Mouse (Mus musculus) left cerebral cortex, postnatal 25 days (tissue): Measurements from ENCODE around the gene Arl15. TPM values are rescaled to one million over a fixed set of nuclear protein-coding genes. Genes with fewer than 3 reads are reported as not detected.
A peak's percentile ranks its signal among the peaks of the same experiment; 100 is the strongest.

Experiments
- DNase-seq, 2 experiments: peaks; one replicate each; pipeline ENCODE4 v3.0.0; 2022; ENCODE audit warnings: low spot score in 2 of 2, mixed read lengths in 1 of 2
- intact Hi-C: fragments of 180-260 bp; cut with DNase I; formaldehyde crosslinking; loops from one replicate; pipeline ENCODE4 v1.15.1; 2025
- total RNA-seq, 2 experiments: library from RNA; stranded (reverse); gene quantifications; 2 replicates each; pipeline ENCODE4 v1.2.3; 2021

Gene Arl15
- total RNA-seq, 2 experiments from 2014 or later, result 33.7 to 40.8 TPM

GRCm38 (mm10) chr13:113797378-113797777 is 3.1 kb downstream of the Arl15 start:
- intact Hi-C loops, result no loop called here
- no peak for DNase-seq

GRCm38 (mm10) chr13:113799361-113799760 is 5.1 kb downstream of the Arl15 start:
- intact Hi-C loops, result no loop called here
- DNase-seq, result no peak

- intact Hi-C loops, result no loop called here
- no peak for DNase-seq
Observed at GRCm38 (mm10) chr13:113800246-113800645, 5.9 kb downstream of the Arl15 start.

GRCm38 (mm10) chr13:113802571-113802970 is 8.3 kb downstream of the Arl15 start:
- intact Hi-C loops, result no loop called here
- no peak for DNase-seq

GRCm38 (mm10) chr13:113811141-113811540 is 16.8 kb downstream of the Arl15 start:
- DNase-seq, result no peak
- intact Hi-C loops, result no loop called here

GRCm38 (mm10) chr13:113811910-113812592 is 17.7 kb downstream of the Arl15 start:
- no peak for DNase-seq
- intact Hi-C loops, result no loop called here

DNA sequence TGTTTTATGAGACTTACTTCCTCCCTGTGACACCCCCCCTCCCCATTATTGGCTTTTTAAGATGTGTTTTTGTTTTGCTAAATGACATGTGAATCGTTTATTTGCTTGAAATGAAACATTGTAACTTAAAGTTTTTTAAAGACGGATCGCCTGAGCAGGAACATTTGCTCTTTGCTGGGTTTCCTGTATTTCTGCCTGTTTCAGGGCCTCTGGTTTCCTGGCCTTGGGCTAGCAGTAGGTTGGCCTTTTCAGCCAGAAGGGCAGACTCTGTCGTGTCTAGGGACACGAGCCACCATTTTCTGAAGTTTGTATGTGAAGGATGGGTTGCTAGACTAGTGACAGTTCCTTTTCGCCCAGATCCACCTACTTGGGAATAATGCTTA is 18.3 kb downstream of the Arl15 start:
- intact Hi-C loops, result no loop called here
- DNase-seq, result no peak

- DNase-seq, result no peak
Observed at GRCm38 (mm10) chr13:113814121-113814520, 19.8 kb downstream of the Arl15 start.

DNA sequence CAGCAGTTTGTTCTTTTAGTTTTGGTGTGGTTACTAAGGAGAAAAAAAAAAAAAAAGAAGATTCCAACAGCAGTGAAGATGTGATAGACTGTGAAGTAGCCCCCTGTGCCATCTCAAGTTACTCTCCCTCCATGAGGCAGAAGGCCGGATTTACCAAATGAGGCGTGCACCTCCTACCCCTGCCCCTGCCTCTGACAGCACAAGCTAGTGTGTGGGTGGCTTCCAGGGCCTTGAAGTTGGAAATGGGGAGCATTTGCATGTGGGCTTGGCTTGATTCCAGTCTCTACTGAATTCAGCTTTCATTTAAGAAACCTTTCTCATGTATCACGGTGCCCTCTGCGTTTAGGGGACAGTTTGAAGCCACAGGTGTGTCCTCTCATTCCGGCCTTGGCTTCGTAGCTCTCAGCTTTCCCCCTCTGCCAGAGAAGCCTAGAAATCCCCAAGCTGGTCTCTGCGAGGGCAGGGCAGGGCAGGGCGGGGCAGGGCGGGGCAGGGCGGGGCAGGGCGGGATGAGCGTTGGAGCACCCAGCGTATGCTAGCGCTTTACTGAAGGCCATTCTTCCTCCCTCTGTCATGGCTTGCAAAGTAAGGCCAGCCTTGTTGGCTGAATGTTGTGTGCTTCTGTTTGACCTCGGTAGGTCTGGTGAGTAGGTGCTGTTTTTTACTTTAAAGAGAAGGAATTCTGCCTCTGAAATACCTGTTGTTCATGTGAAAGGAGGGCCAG is 21.6 kb downstream of the Arl15 start:
- peak; percentile 32 to 72 for DNase-seq
- intact Hi-C loops, result no loop called here

More at GRCm38 (mm10) chr13:113814121-113814520, 19.8 kb downstream of the Arl15 start:
- intact Hi-C loops, result no loop called here

DNA sequence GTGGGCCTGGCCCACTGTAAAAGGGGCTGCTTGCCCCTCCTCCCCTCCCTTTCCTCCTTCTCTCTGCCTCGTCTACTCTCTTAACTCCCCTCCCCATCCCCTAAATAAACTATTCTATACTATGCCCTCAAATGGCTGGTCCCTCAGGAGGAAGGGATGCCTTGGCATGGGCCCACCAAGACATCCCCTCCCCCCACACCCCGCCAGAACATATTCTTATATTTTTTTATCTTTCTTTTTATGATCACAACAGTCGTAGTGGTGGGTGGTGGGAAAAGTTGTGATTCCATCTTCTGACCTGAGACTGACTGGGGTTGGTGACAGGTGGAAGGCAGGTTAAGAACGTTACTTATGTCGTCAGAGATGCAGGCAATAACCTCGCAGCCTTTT is 22.1 kb downstream of the Arl15 start:
- no peak for DNase-seq
- intact Hi-C loops, result no loop called here

DNA sequence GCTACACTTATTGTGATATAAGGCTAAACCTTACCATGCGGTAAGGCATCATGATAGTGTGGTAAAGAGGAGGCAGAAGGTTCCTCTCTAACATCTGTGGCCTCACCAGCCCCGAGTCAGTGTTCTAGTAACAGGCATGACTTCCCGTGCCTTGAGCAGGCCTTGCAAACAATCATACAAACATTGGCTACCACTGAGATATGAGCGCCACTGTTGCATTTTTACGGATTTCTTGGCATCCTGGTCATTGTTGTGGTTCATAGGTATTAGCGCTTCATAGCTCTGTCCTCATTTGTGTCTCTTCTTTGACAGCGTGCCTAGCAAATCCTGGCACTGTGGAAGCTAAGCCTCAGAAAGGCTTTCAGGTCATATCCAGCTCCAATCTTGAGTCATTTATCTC is 24.7 kb downstream of the Arl15 start:
- DNase-seq, result no peak
- intact Hi-C loops, result no loop called here

DNA sequence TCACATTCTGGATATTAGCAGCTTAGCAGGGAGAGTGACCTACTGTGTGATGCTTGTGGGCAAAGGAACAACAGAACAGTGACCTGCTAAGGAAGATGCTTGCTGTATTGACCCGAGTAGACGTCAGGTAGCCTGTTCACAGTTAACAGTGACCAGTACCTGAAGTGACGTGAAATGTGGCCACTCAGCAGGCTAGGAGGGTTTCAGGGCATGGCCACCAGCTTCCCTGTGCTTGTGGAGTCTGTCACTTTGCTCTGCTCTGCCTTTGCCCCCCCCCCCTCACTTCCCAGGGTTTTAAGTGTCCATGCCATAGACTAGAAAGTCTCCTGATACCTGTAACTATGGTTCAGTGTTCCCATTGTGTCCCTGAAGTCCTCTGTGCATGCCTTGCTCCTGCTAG is 25.9 kb downstream of the Arl15 start:
- DNase-seq, result no peak
- intact Hi-C loops, result no loop called here

DNA sequence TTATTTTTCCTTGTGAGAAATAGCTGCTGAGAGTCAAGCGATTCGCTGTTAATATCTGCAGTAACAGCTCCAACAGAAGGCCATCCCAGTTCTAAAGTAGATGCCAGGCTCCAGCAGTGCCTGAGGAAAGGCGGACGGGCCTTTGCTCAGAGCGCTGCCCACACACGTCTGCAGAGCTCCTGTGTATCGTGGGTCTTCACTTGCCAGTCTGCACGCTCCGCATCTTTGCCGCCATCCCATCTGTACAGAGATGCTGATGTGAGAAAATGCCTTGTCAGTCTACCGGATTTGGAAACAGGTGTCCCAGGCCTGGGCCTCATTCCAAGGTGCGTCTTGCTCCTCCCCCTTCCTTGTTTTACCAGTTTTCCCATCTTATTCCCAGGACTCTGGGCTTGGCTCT is 27.6 kb downstream of the Arl15 start:
- peak; percentile 61 to 90 for DNase-seq
- intact Hi-C loops, result no loop called here

DNA sequence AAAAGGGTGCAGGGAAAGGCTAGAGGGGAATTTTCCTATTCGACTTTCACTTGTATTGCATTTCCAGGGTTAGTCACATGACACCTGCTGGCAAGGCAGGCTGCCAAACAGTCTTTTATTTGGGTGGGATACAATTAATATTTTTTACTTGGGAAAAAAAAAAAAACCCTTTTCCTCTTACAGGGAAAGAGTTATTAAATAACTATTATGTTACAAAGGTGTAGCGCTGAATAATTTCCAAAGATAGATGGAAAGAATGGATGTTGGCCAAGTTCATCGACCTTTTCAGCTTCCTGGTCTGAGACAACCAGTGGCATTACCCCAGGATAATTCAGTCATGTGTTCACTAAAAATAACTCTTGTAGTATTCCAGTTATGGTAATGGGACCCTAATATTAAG is 29.7 kb downstream of the Arl15 start:
- intact Hi-C loops, result no loop called here
- DNase-seq, result no peak

GRCm38 (mm10) chr13:113828633-113829032 is 34.3 kb downstream of the Arl15 start:
- no peak for DNase-seq
- intact Hi-C loops, result no loop called here

DNA sequence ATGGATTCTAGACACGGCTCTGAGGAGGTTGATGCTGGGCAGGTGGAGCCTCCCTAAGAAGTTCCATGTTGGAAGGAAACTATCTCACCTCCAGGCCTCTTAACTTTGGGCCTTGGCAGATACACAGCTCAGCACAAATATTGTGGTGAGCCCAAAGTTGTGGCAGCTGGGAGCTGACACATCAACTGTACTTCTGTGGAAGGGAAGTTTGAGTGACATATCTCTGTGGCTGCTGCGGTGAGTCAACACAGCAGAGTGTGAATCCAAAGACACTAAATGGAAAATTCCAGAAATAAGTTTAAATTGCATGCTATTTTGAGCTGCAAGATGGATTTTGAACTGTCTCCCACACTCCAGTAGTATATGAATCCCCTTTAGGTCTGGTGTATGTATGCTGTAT is 34.8 kb downstream of the Arl15 start:
- DNase-seq, result peak in 1 of 2 experiments; percentile 74
- intact Hi-C loops, result no loop called here

DNA sequence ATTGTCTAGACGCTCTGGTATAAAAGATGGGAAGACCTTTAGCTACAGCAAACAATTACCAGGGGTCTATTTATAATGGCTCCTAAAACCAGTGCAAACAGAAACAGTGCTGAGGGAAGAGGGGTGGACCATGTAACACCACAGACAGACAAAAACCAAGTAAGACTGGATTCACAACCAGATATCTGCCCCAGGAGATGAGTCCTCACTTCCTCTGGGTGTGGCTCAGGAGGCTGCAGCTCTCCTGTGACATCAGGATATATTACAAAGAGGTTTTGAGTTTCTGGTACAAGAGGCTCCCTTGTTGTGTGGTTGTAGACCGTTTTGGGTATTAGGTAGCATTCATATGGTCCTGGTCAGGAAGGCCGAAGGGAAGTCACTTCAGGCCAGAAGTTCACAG is 36.5 kb downstream of the Arl15 start:
- intact Hi-C loops, result no loop called here
- DNase-seq, result no peak

DNA sequence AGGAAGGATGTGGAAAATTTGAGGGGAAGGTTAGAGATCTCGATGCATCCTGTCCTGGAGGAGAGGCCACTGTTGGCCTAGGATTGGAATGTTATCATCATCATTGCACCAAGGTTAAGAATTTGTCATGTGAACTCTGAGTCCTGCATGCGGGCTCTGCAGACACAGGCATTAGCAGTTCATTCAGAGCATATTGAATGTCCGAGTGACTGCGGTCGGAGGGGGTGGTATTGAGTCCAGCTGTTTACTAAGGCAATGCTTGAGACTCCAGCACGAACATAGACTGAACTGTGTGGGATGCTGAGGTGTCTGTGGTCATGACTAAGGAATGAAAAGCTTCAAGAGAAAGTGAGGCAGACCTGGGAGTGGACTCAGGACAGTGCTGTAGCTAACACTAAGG is 38.6 kb downstream of the Arl15 start:
- intact Hi-C loops, result no loop called here
- DNase-seq, result no peak

DNA sequence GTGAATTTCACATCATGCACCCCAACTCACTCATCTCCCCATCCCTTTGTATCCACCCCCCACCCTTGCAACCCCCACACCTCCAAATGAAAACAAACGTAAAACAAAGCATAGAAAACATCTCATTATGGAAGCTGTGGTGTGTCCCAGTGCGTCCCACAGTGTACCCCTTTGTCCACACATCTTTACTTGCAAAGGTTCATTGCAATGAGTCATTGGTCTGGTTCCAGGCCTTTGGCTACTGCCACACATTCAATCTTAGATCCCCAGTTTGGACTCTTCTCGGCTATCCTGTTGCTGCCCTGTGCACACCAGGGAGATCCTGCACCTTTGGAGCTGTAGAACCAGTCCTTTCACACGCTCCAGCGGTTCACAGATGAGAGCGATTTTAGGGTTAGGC is 41.6 kb downstream of the Arl15 start:
- DNase-seq, result no peak
- intact Hi-C loops, result no loop called here

DNA sequence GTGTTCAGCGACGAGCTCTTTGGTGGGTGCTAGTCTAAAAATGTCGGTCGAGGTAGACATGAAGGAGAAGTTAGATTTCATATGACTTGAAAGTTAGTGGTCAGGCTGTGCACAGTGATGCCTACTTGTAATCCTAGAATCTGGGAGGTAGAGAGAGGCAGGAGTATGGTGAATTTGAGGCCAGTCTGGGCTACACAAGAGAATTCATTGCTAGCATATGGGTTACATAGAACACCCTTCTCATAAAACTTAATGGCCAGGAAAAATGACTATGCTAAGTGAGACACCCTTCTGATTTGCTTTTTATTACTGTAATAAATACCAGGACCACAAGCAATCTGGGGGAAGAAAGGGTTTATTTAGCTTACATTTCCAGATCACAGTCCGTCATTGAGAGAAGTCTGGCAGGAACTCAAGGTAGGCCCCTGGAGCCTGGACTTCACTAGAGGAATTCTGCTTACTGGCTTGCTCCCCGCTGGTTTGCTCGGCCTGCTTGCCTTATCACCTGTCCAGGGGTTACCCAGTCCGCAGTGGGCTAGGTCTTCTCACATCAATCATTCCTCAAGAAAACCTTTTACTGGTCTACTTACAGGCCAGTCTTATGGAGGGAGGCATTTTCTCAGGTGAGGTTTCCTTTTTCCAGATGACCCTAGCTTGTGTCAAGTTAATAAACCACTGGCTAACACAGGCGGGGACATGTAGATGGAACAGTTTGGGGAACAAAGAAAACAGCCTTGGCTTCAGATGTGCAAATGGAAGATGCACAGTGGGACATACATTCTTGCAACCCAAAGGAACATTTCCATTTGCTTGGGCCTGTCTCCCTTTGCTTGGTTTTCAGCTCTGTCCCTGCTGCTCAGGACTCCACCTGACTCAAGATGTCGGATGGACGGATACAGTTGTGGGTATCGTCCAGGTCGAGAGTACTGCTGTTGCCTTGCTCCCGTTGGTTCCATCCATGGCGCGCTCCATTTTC is 44.6 kb downstream of the Arl15 start:
- intact Hi-C loops, result no loop called here
- no peak for DNase-seq
